Mouse (Mus musculus) lung, adult 2 months (tissue): ENCODE results near the gene 2810004N23Rik.

ENCODE experiments used
- CTCF ChIP-seq: fragments of 200-500 bp; IDR thresholded peaks from 2 replicates; pipeline ENCODE4 v1.5.1; 2011; ENCODE audit warnings: mild to moderate bottlenecking, low read length, control low read depth; ENCODE audit not compliant: insufficient read depth
- POLR2A ChIP-seq: fragments of 200-500 bp; IDR thresholded peaks from 2 replicates; pipeline ENCODE4 v1.6.1; 2011; ENCODE audit warnings: low read depth, mild to moderate bottlenecking, control low read depth, low read length, borderline replicate concordance; ENCODE audit errors: extremely low read depth

DNA sequence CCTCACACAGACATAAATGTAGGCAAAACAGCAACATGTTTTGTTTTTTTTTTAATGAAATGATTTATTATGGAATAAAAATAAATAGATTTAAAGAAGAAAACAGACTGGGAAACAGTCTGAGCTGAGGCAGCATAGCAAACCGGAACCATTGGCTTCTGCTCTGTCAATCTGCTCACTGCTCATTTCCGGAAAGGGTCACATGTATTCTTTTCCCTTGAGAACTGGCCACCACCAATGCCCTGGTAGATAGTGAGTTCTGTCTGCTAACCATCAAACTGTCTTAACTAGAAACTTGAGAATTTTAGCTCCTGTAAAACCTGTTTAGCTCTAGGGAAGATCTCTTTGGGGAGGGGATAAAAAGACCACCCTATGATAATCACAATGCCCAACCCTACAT lies 26.0 kb downstream of the 2810004N23Rik start:
- TF ChIP-seq POLR2A (no peak), CTCF (no peak)
